Mouse (Mus musculus): ENCODE measurements around the gene Pmp22. TPM values are rescaled to one million over a fixed set of nuclear protein-coding genes. Genes with fewer than 3 reads are reported as not detected.

Gene Pmp22
- polyA plus RNA-seq (2015; fragmentation: Nextera tagmentation; extraction: Ambion mirVana), result 17.1 and 19.0 TPM in 2 replicates

- H3K27me3 ChIP-seq, result peaks cover 62% of the 10 kb centered on the region
- no peak for ATAC-seq
- WGBS, result 72% methylated on average over 2 of the region's 2 CpGs
- no peaks in the 10 kb centered on the region for H3K36me3 ChIP-seq
- no peak within 1 kb of the TSS for H3K27ac ChIP-seq
- H3K4me2 ChIP-seq (replicated peaks), result no peak within 1 kb of the TSS
- peaks cover 29% of the 10 kb centered on the region for H3K4me1 ChIP-seq (replicated peaks)
- no peaks in the 10 kb centered on the region for H3K9me3 ChIP-seq
- no peak within 1 kb of the TSS for H3K9ac ChIP-seq (replicated peaks)
- H3K4me3 ChIP-seq (replicated peaks), result no peak within 1 kb of the TSS
These were observed at the start of gene Pmp22 for GRCm38 (mm10) chr11:63128784-63129183. Pmp22 (plus strand) TSS chr11:63128982.

- H3K4me3 ChIP-seq (replicated peaks), result no peak overlapping the region
- WGBS, result 85% methylated on average over 3 of the region's 3 CpGs
- no peak overlapping the region for H3K27ac ChIP-seq
- no peaks in the 10 kb centered on the region for H3K9me3 ChIP-seq
- H3K4me1 ChIP-seq (replicated peaks), result no peaks in the 10 kb centered on the region
- H3K36me3 ChIP-seq, result no peaks in the 10 kb centered on the region
- H3K27me3 ChIP-seq, result no peaks in the 10 kb centered on the region
- H3K9ac ChIP-seq (replicated peaks), result no peak overlapping the region
- ATAC-seq, result no peak
- H3K4me2 ChIP-seq (replicated peaks), result no peak overlapping the region
These were observed 44.2 kb upstream of the Pmp22 start for GRCm38 (mm10) chr11:63084536-63084935.

- Histone ChIP-seq H3K9me3 (no peaks in the 10 kb centered on the region), H3K4me2 (replicated peaks) (no peak overlapping the region), H3K4me1 (replicated peaks) (no peaks in the 10 kb centered on the region), H3K9ac (replicated peaks) (no peak overlapping the region), H3K27ac (no peak overlapping the region), H3K4me3 (replicated peaks) (no peak overlapping the region), H3K36me3 (no peaks in the 10 kb centered on the region), H3K27me3 (no peaks in the 10 kb centered on the region)
- no peak for ATAC-seq
- 97% methylated on average over 6 of the region's 6 CpGs for WGBS
These were observed 40.1 kb upstream of the Pmp22 start for GRCm38 (mm10) chr11:63088672-63089071.

- WGBS, result 55% methylated on average over 4 of the region's 4 CpGs
- no peak overlapping the region for H3K9ac ChIP-seq (replicated peaks)
- ATAC-seq, result no peak
- H3K27ac ChIP-seq, result no peak overlapping the region
- H3K9me3 ChIP-seq, result no peaks in the 10 kb centered on the region
- H3K27me3 ChIP-seq, result no peaks in the 10 kb centered on the region
- no peak overlapping the region for H3K4me3 ChIP-seq (replicated peaks)
- H3K4me1 ChIP-seq (replicated peaks), result no peaks in the 10 kb centered on the region
- no peaks in the 10 kb centered on the region for H3K36me3 ChIP-seq
- no peak overlapping the region for H3K4me2 ChIP-seq (replicated peaks)
These were observed 38.6 kb upstream of the Pmp22 start for GRCm38 (mm10) chr11:63090210-63090609.

- ATAC-seq, result no peak
- H3K27ac ChIP-seq, result no peak overlapping the region
- H3K4me3 ChIP-seq (replicated peaks), result no peak overlapping the region
- no peak overlapping the region for H3K4me2 ChIP-seq (replicated peaks)
- H3K9ac ChIP-seq (replicated peaks), result no peak overlapping the region
- H3K4me1 ChIP-seq (replicated peaks), result no peaks in the 10 kb centered on the region
- no peaks in the 10 kb centered on the region for H3K9me3 ChIP-seq
- WGBS, result 97% methylated on average over 6 of the region's 6 CpGs
- no peaks in the 10 kb centered on the region for H3K27me3 ChIP-seq
- H3K36me3 ChIP-seq, result no peaks in the 10 kb centered on the region
These were observed 37.8 kb upstream of the Pmp22 start for GRCm38 (mm10) chr11:63090986-63091385.

GRCm38 (mm10) chr11:63092271-63092670 lies 36.5 kb upstream of the Pmp22 start:
- H3K9ac ChIP-seq (replicated peaks), result no peak overlapping the region
- H3K4me2 ChIP-seq (replicated peaks), result no peak overlapping the region
- H3K27me3 ChIP-seq, result no peaks in the 10 kb centered on the region
- no peak for ATAC-seq
- H3K9me3 ChIP-seq, result no peaks in the 10 kb centered on the region
- H3K4me1 ChIP-seq (replicated peaks), result no peaks in the 10 kb centered on the region
- WGBS, result 75% methylated on average over 5 of the region's 5 CpGs
- no peak overlapping the region for H3K27ac ChIP-seq
- no peak overlapping the region for H3K4me3 ChIP-seq (replicated peaks)
- no peaks in the 10 kb centered on the region for H3K36me3 ChIP-seq

- no peaks in the 10 kb centered on the region for H3K36me3 ChIP-seq
- no peak for ATAC-seq
- H3K9ac ChIP-seq (replicated peaks), result no peak overlapping the region
- WGBS, result 82% methylated on average over 5 of the region's 5 CpGs
- H3K4me3 ChIP-seq (replicated peaks), result no peak overlapping the region
- no peaks in the 10 kb centered on the region for H3K4me1 ChIP-seq (replicated peaks)
- no peak overlapping the region for H3K4me2 ChIP-seq (replicated peaks)
- no peak overlapping the region for H3K27ac ChIP-seq
- no peaks in the 10 kb centered on the region for H3K9me3 ChIP-seq
- no peaks in the 10 kb centered on the region for H3K27me3 ChIP-seq
These were observed 35.2 kb upstream of the Pmp22 start for GRCm38 (mm10) chr11:63093601-63094000.

- 87% methylated on average over 8 of the region's 8 CpGs for WGBS
- no peaks in the 10 kb centered on the region for H3K27me3 ChIP-seq
- ATAC-seq, result no peak
These were observed 34.3 kb upstream of the Pmp22 start for GRCm38 (mm10) chr11:63094496-63094895.

GRCm38 (mm10) chr11:63098016-63098415 lies 30.8 kb upstream of the Pmp22 start:
- no peaks in the 10 kb centered on the region for H3K4me1 ChIP-seq (replicated peaks)
- no peaks in the 10 kb centered on the region for H3K9me3 ChIP-seq
- ATAC-seq, result no peak
- H3K27me3 ChIP-seq, result no peaks in the 10 kb centered on the region
- H3K9ac ChIP-seq (replicated peaks), result no peak overlapping the region
- no peak overlapping the region for H3K27ac ChIP-seq
- H3K4me3 ChIP-seq (replicated peaks), result no peak overlapping the region
- 87% methylated on average over 3 of the region's 3 CpGs for WGBS
- no peak overlapping the region for H3K4me2 ChIP-seq (replicated peaks)
- H3K36me3 ChIP-seq, result no peaks in the 10 kb centered on the region

More at GRCm38 (mm10) chr11:63094496-63094895, 34.3 kb upstream of the Pmp22 start:
- Histone ChIP-seq H3K4me2 (replicated peaks) (no peak overlapping the region), H3K36me3 (no peaks in the 10 kb centered on the region), H3K9me3 (no peaks in the 10 kb centered on the region), H3K27ac (no peak overlapping the region), H3K9ac (replicated peaks) (no peak overlapping the region), H3K4me1 (replicated peaks) (no peaks in the 10 kb centered on the region), H3K4me3 (replicated peaks) (no peak overlapping the region)

- H3K9ac ChIP-seq (replicated peaks), result no peak overlapping the region
- H3K4me3 ChIP-seq (replicated peaks), result no peak overlapping the region
- no peak for ATAC-seq
- WGBS, result 80% methylated on average over 3 of the region's 3 CpGs
- no peaks in the 10 kb centered on the region for H3K4me1 ChIP-seq (replicated peaks)
- no peak overlapping the region for H3K27ac ChIP-seq
- H3K27me3 ChIP-seq, result no peaks in the 10 kb centered on the region
- H3K9me3 ChIP-seq, result no peaks in the 10 kb centered on the region
- H3K36me3 ChIP-seq, result no peaks in the 10 kb centered on the region
- no peak overlapping the region for H3K4me2 ChIP-seq (replicated peaks)
These were observed 29.4 kb upstream of the Pmp22 start for GRCm38 (mm10) chr11:63099390-63099789.

- H3K4me3 ChIP-seq (replicated peaks), result no peak overlapping the region
- H3K27me3 ChIP-seq, result no peaks in the 10 kb centered on the region
- no peak overlapping the region for H3K4me2 ChIP-seq (replicated peaks)
- H3K27ac ChIP-seq, result no peak overlapping the region
- 90% methylated on average over 7 of the region's 7 CpGs for WGBS
- no peak overlapping the region for H3K9ac ChIP-seq (replicated peaks)
- no peaks in the 10 kb centered on the region for H3K36me3 ChIP-seq
- no peak for ATAC-seq
- no peaks in the 10 kb centered on the region for H3K4me1 ChIP-seq (replicated peaks)
- H3K9me3 ChIP-seq, result no peaks in the 10 kb centered on the region
These were observed 25.5 kb upstream of the Pmp22 start for GRCm38 (mm10) chr11:63103256-63103655.

- no peaks in the 10 kb centered on the region for H3K4me1 ChIP-seq (replicated peaks)
- no peak overlapping the region for H3K9ac ChIP-seq (replicated peaks)
- H3K27ac ChIP-seq, result no peak overlapping the region
- 86% methylated on average over 2 of the region's 2 CpGs for WGBS
- H3K36me3 ChIP-seq, result no peaks in the 10 kb centered on the region
- no peaks in the 10 kb centered on the region for H3K9me3 ChIP-seq
- ATAC-seq, result no peak
- no peaks in the 10 kb centered on the region for H3K27me3 ChIP-seq
- no peak overlapping the region for H3K4me2 ChIP-seq (replicated peaks)
- H3K4me3 ChIP-seq (replicated peaks), result no peak overlapping the region
These were observed 24.8 kb upstream of the Pmp22 start for GRCm38 (mm10) chr11:63104026-63104425.

GRCm38 (mm10) chr11:63109230-63109775 lies 19.5 kb upstream of the Pmp22 start:
- ATAC-seq, result no peak
- 49% methylated on average over 1 of the region's 1 CpGs for WGBS
- Histone ChIP-seq H3K4me1 (replicated peaks) (no peaks in the 10 kb centered on the region), H3K9me3 (no peaks in the 10 kb centered on the region), H3K4me3 (replicated peaks) (no peak overlapping the region), H3K27me3 (no peaks in the 10 kb centered on the region), H3K9ac (replicated peaks) (no peak overlapping the region), H3K27ac (no peak overlapping the region), H3K36me3 (no peaks in the 10 kb centered on the region), H3K4me2 (replicated peaks) (no peak overlapping the region)
